Mouse (Mus musculus) midbrain, embryonic 14.5 days (tissue): ENCODE data around the gene Sap25. TPM values are rescaled to one million over a fixed set of nuclear protein-coding genes. Genes with fewer than 3 reads are reported as not detected.

Experiments used
- ATAC-seq: fragments of 200-750 bp; cut with Nextera tagmentation; 2 replicates; pipeline ENCODE4 v1.8.0; 2017; ENCODE audit warnings: moderate number of reproducible peaks, moderate library complexity; ENCODE audit not compliant: low FRiP score, low TSS enrichment
- DNase-seq: peaks from one replicate; pipeline ENCODE4 v3.0.0-alpha.2; 2015
- H3K27ac ChIP-seq: fragments of 300-500 bp; sonication (generic); replicated peaks from 2 replicates; pipeline ENCODE4 v1.5.1; 2014; ENCODE audit warnings: mild to moderate bottlenecking, low read depth, low read length, moderate library complexity
- H3K27me3 ChIP-seq: fragments of 300-500 bp; sonication (generic); 2 replicates; pipeline ENCODE4 v1.6.1; 2014; ENCODE audit warnings: low read length, control low read depth, mixed read lengths; ENCODE audit not compliant: control insufficient read depth, insufficient read depth
- H3K36me3 ChIP-seq: fragments of 300-500 bp; sonication (generic); 2 replicates; pipeline ENCODE4 v1.6.1; 2014; ENCODE audit warnings: low read length, control low read depth; ENCODE audit not compliant: control insufficient read depth, insufficient read depth
- H3K4me1 ChIP-seq: fragments of 300-500 bp; sonication (generic); 2 replicates; pipeline ENCODE4 v1.6.1; 2014; ENCODE audit warnings: mild to moderate bottlenecking, antibody characterized with exemption, low read length, control low read depth; ENCODE audit not compliant: control insufficient read depth, insufficient read depth
- H3K4me2 ChIP-seq: fragments of 300-500 bp; sonication (generic); 2 replicates; pipeline ENCODE4 v1.6.1; 2014; ENCODE audit warnings: mild to moderate bottlenecking, low read length, moderate library complexity
- H3K4me3 ChIP-seq: fragments of 300-500 bp; sonication (generic); replicated peaks from 2 replicates; pipeline ENCODE4 v1.5.1; 2014; ENCODE audit warnings: low read depth, low read length
- H3K9ac ChIP-seq: fragments of 300-500 bp; sonication (generic); replicated peaks from 2 replicates; pipeline ENCODE4 v1.6.1; 2014; ENCODE audit warnings: mild to moderate bottlenecking, low read length, moderate library complexity
- H3K9me3 ChIP-seq: fragments of 300-500 bp; sonication (generic); 2 replicates; pipeline ENCODE4 v1.6.1; 2016; ENCODE audit warnings: low read length, control low read depth, mixed read lengths; ENCODE audit not compliant: control insufficient read depth
- WGBS: fragments of 180-500 bp; shearing (Covaris S2); extraction: QIAGEN DNeasy Blood & Tissue Kit; methylation state at CpG from one replicate; pipeline ENCODE4 v1.1.7; 2014; 5-methylcytosine and 5-hydroxymethylcytosine counted together
- polyA plus RNA-seq: library from polyadenylated mRNA; unstranded; fragments of >200 nt; fragmentation: Nextera tagmentation; extraction: Ambion mirVana; gene quantifications from 2 replicates; pipeline ENCODE4 v1.2.1, GENCODE M21; 2014

Sap25 gene
- polyA plus RNA-seq, 1 experiment from 2014 or later, result 4.1 TPM

GRCm38 (mm10) chr5:137663057-137663456, 21.9 kb downstream of the Sap25 start:
- peaks cover 69% of the 10 kb centered on the region for H3K36me3 ChIP-seq
- DNase-seq (no peak), ATAC-seq (no peak)
- no peaks in the 10 kb centered on the region for H3K9me3 ChIP-seq
- no peak overlapping the region for H3K4me3 ChIP-seq
- H3K4me2 ChIP-seq, result no peak overlapping the region
- H3K27ac ChIP-seq, result no peak overlapping the region
- WGBS, result 81% methylated on average over 9 of the region's 9 CpGs
- no peak overlapping the region for H3K9ac ChIP-seq
- no peaks in the 10 kb centered on the region for H3K4me1 ChIP-seq
- no peaks in the 10 kb centered on the region for H3K27me3 ChIP-seq

- Histone ChIP-seq H3K9ac (no peak overlapping the region), H3K27ac (no peak overlapping the region), H3K36me3 (peaks cover 28% of the 10 kb centered on the region), H3K4me1 (no peaks in the 10 kb centered on the region), H3K4me2 (no peak overlapping the region), H3K27me3 (no peaks in the 10 kb centered on the region), H3K9me3 (no peaks in the 10 kb centered on the region), H3K4me3 (no peak overlapping the region)
- no peak for ATAC-seq
- WGBS, result 66% methylated on average over 10 of the region's 10 CpGs
- peak; percentile 24 for DNase-seq
Observed at GRCm38 (mm10) chr5:137668971-137669370, 27.8 kb downstream of the Sap25 start.

GRCm38 (mm10) chr5:137670240-137670639, 29.1 kb downstream of the Sap25 start:
- 96% methylated on average over 1 of the region's 1 CpGs for WGBS
- Histone ChIP-seq H3K4me2 (no peak overlapping the region), H3K9me3 (no peaks in the 10 kb centered on the region)

GRCm38 (mm10) chr5:137671443-137672240, 30.5 kb downstream of the Sap25 start:
- Histone ChIP-seq H3K36me3 (peaks cover 10% of the 10 kb centered on the region), H3K9ac (no peak overlapping the region; the same call in 1 of the 2 replicates), H3K27ac (peak overlapping the region; percentile 22; the same call in 1 of the 2 replicates), H3K4me3 (no peak overlapping the region), H3K27me3 (no peaks in the 10 kb centered on the region), H3K4me2 (no peak overlapping the region), H3K9me3 (no peaks in the 10 kb centered on the region), H3K4me1 (no peaks in the 10 kb centered on the region)
- ATAC-seq, result no peak
- WGBS, result 57% methylated on average over 9 of the region's 9 CpGs
- DNase-seq, result no peak

More at GRCm38 (mm10) chr5:137670240-137670639, 29.1 kb downstream of the Sap25 start:
- no peak for DNase-seq
- H3K27me3 ChIP-seq, result no peaks in the 10 kb centered on the region
- no peak for ATAC-seq
- H3K36me3 ChIP-seq, result peaks cover 22% of the 10 kb centered on the region
- no peak overlapping the region for H3K4me3 ChIP-seq
- H3K9ac ChIP-seq, result no peak overlapping the region
- no peak overlapping the region for H3K27ac ChIP-seq
- H3K4me1 ChIP-seq, result no peaks in the 10 kb centered on the region

DNA sequence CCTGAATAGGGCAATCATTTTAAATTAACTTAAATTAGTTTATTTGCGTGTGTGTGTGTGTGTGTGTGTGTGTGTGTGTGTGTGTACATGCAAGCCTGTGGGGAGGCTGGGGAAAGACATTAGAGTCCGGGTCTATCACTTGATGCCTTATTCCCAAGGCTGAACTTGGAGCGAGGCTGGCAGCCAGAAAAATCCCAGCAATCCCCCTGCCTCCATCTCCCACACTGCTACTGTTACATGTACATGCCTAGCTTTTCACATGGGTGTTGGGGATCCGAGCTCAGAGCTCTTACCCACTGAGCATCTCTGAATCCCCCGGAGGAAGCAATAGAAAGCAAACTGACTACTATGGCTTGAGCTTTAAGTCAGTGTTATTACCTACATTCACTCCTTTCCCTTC, 31.2 kb downstream of the Sap25 start:
- H3K27me3 ChIP-seq, result no peaks in the 10 kb centered on the region
- no peak overlapping the region for H3K4me3 ChIP-seq
- ATAC-seq (no peak), DNase-seq (no peak)
- no peak overlapping the region for H3K27ac ChIP-seq
- H3K4me2 ChIP-seq, result no peak overlapping the region
- H3K9ac ChIP-seq, result no peak overlapping the region
- 81% methylated on average over 5 of the region's 5 CpGs for WGBS
- peaks cover 3% of the 10 kb centered on the region for H3K36me3 ChIP-seq
- no peaks in the 10 kb centered on the region for H3K4me1 ChIP-seq
- no peaks in the 10 kb centered on the region for H3K9me3 ChIP-seq

DNA sequence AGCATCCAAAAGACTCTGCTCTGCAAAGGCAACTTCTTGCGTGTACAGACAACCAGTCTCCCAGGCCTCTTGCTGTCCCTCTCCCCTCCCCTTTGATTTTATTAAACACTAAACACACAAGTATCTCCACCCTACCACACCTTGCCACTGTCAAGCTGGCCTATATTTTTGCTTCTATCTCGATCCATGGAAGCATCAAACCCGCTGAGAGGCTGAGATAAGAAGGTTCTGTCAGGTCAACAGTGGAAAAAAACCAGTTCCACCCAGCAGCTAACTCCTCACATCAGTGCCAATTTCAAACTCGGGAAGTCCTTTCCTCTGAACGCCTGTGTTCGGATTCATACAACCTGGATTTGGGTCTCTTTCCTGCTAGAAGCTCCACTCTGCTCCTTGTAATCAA, 31.9 kb downstream of the Sap25 start:
- H3K9me3 ChIP-seq, result no peaks in the 10 kb centered on the region
- H3K36me3 ChIP-seq, result no peaks in the 10 kb centered on the region
- no peak overlapping the region for H3K4me2 ChIP-seq
- no peak overlapping the region for H3K4me3 ChIP-seq
- no peak overlapping the region for H3K27ac ChIP-seq
- WGBS, result 93% methylated on average over 6 of the region's 6 CpGs
- no peaks in the 10 kb centered on the region for H3K4me1 ChIP-seq
- ATAC-seq (no peak), DNase-seq (no peak)
- no peaks in the 10 kb centered on the region for H3K27me3 ChIP-seq
- H3K9ac ChIP-seq, result no peak overlapping the region

DNA sequence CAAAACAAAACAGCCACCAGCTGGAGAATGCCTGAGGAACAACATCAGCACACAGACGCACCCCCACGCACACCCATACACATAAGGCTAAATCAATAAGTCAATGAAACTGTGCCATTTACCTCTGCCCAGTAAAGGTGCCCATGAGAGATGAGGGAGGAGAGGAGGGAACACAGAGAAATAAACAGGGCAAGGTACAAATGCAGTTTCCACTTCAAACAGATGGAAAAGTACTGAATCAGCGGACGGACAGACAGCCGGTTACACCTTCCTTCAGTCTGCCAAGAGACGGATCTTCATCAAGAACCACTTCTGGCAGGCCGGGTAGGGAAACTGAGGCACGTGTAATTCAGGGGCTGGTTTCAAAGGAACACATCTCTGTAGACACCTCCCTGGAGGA, 33.7 kb downstream of the Sap25 start:
- no peak for DNase-seq
- no peaks in the 10 kb centered on the region for H3K4me1 ChIP-seq
- H3K27me3 ChIP-seq, result no peaks in the 10 kb centered on the region
- ATAC-seq, result no peak
- H3K9me3 ChIP-seq, result no peaks in the 10 kb centered on the region
- H3K27ac ChIP-seq, result no peak overlapping the region
- H3K9ac ChIP-seq, result no peak overlapping the region
- no peak overlapping the region for H3K4me3 ChIP-seq
- H3K36me3 ChIP-seq, result no peaks in the 10 kb centered on the region
- WGBS, result 95% methylated on average over 8 of the region's 8 CpGs
- H3K4me2 ChIP-seq, result no peak overlapping the region

- Histone ChIP-seq H3K36me3 (no peaks in the 10 kb centered on the region), H3K4me1 (peaks cover 7% of the 10 kb centered on the region), H3K4me2 (no peak overlapping the region), H3K27ac (no peak overlapping the region), H3K4me3 (no peak overlapping the region), H3K9me3 (no peaks in the 10 kb centered on the region), H3K9ac (no peak overlapping the region), H3K27me3 (no peaks in the 10 kb centered on the region)
- ATAC-seq (no peak), DNase-seq (no peak)
- 96% methylated on average over 8 of the region's 8 CpGs for WGBS
Observed at GRCm38 (mm10) chr5:137677859-137678258, 36.7 kb downstream of the Sap25 start.

GRCm38 (mm10) chr5:137678736-137679135, 37.6 kb downstream of the Sap25 start:
- DNase-seq (no peak), ATAC-seq (no peak)
- H3K4me2 ChIP-seq, result no peak overlapping the region
- H3K36me3 ChIP-seq, result no peaks in the 10 kb centered on the region
- H3K27ac ChIP-seq, result no peak overlapping the region
- no peak overlapping the region for H3K9ac ChIP-seq
- no peaks in the 10 kb centered on the region for H3K9me3 ChIP-seq
- 83% methylated on average over 3 of the region's 3 CpGs for WGBS
- no peaks in the 10 kb centered on the region for H3K27me3 ChIP-seq
- peaks cover 16% of the 10 kb centered on the region for H3K4me1 ChIP-seq
- H3K4me3 ChIP-seq, result no peak overlapping the region
